ENCODE assay signal across 30 mouse cellular contexts in the genomic region with DNA sequence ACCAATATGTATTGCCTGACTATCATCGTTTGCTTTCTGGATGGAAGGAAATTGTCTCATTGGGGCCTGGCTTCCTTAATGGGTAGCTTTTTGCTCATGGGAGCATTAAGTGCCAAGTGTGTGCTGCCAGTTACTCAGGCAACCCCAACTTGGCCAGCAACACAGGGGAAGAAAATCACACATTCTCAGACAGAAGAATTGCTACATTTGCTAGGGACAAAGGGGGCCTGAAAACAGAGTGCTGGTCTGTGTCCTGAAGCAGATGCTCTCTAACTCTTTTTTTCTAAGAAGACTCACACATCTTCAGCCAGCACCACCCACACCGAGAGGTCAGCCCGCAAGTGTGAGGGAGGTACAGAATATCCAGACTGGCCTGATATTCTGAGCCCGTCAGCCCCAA. TPM values are rescaled to one million over a fixed set of nuclear protein-coding genes. Genes with fewer than 3 reads are reported as not detected.
DNase-seq lines count a peak whose midpoint lies in the region; ATAC-seq and TF ChIP-seq lines count a peak whose summit lies in the region.
"Had no signal": no experiment of that assay in that cellular context is flagged by ENCODE, and none has a peak within 500 bp of the region (broad histone marks: within the 10 kb centered on the region; RNA-seq: fewer than 3 reads in every experiment).

No protein-coding gene starts in this region.

- DNase-seq in hindbrain, embryonic 11.5 days (ENCODE audit: low spot score), result no peak
- peak; percentile 88 for DNase-seq in brain, embryonic 14.5 days (ENCODE audit: low read depth)
- DNase-seq in hindbrain, embryonic 14.5 days (ENCODE audit: low spot score), result no peak
- peak; percentile 79 for DNase-seq in midbrain, postnatal 0 days (ENCODE audit: low spot score)
- no peak for DNase-seq in spleen, postnatal 4 days (ENCODE audit: low spot score in 2 of 2)
- no peak for DNase-seq in heart, adult 18-20 months
- no peak for DNase-seq in lung, adult 2 months
- DNase-seq: adrenal gland, postnatal 14 days; B cell, adult 2 months; cerebellum, adult 8-10 months; embryo, embryonic 11 days; gastrocnemius, postnatal 25 days; heart, postnatal 14 days; kidney, adult 2 months; kidney, postnatal 14 days; lung, postnatal 14 days; thymus, postnatal 14 days had no signal

- H3K9me3 ChIP-seq in hindbrain, embryonic 13.5 days, result no peaks in the 10 kb centered on the region
- no peaks in the 10 kb centered on the region for H3K9me3 ChIP-seq in hindbrain, embryonic 11.5 days (ENCODE audit: control insufficient read depth, low read length)
- H3K9me3 ChIP-seq in hindbrain, embryonic 14.5 days (ENCODE audit: control insufficient read depth, low read length), result no peaks in the 10 kb centered on the region
- H3K9me3 ChIP-seq in midbrain, postnatal 0 days (ENCODE audit: low read length), result no peaks in the 10 kb centered on the region
- H3K9me3 ChIP-seq: embryonic facial prominence, embryonic 15.5 days; liver, embryonic 15.5 days; megakaryocyte, embryonic 14.5 days had no signal

- ATAC-seq in hindbrain, embryonic 13.5 days (ENCODE audit: low FRiP score), result peak; percentile 37; the same call in 1 of the 2 replicates
- ATAC-seq in hindbrain, embryonic 11.5 days (ENCODE audit: low FRiP score), result no peak
- peak; percentile 50; the same call in 1 of the 2 replicates for ATAC-seq in hindbrain, embryonic 14.5 days (ENCODE audit: low FRiP score)
- ATAC-seq in midbrain, postnatal 0 days (ENCODE audit: low FRiP score), result 0 out of 2 replicates have a peak, but pooled peaks have one; percentile 47
- ATAC-seq: activated CD4-positive, CD25-positive, alpha-beta regulatory T cell, adult 4 months; Patski had no signal

- 0 out of 2 replicates have a peak, but pooled peaks cover 5% of the 10 kb centered on the region for H3K27me3 ChIP-seq in hindbrain, embryonic 13.5 days
- H3K27me3 ChIP-seq in hindbrain, embryonic 11.5 days (ENCODE audit: control insufficient read depth, insufficient read depth, low read length), result no peaks in the 10 kb centered on the region
- H3K27me3 ChIP-seq in hindbrain, embryonic 14.5 days (ENCODE audit: control insufficient read depth, insufficient read depth, low read length), result no peaks in the 10 kb centered on the region
- H3K27me3 ChIP-seq in midbrain, postnatal 0 days (ENCODE audit: insufficient read depth, low read length), result no peaks in the 10 kb centered on the region
- H3K27me3 ChIP-seq: embryonic facial prominence, embryonic 15.5 days; liver, embryonic 15.5 days; Patski had no signal

- 62% methylated on average over 4 of the region's 4 CpGs for WGBS in hindbrain, embryonic 13.5 days
- 75% methylated on average over 4 of the region's 4 CpGs for WGBS in hindbrain, embryonic 11.5 days
- WGBS in hindbrain, embryonic 14.5 days, result 57% methylated on average over 4 of the region's 4 CpGs
- 70% methylated on average over 4 of the region's 4 CpGs for WGBS in midbrain, postnatal 0 days
- WGBS in lung, adult 2 months, result 65% methylated on average over 4 of the region's 4 CpGs

- H3K27ac ChIP-seq in hindbrain, embryonic 13.5 days, result peak overlapping the region; percentile 68
- no peak overlapping the region for H3K27ac ChIP-seq in hindbrain, embryonic 11.5 days (ENCODE audit: low read depth, low read length)
- H3K27ac ChIP-seq in hindbrain, embryonic 14.5 days, result peak overlapping the region; percentile 52; the same call in 1 of the 2 replicates
- no peak overlapping the region for H3K27ac ChIP-seq in midbrain, postnatal 0 days (ENCODE audit: low read depth, low read length)
- H3K27ac ChIP-seq: embryonic facial prominence, embryonic 15.5 days; liver, embryonic 15.5 days; stomach, postnatal 0 days had no signal

- H3K9ac ChIP-seq in hindbrain, embryonic 13.5 days, result no peak overlapping the region
- H3K9ac ChIP-seq in hindbrain, embryonic 11.5 days (ENCODE audit: low read depth, low read length), result no peak overlapping the region
- no peak overlapping the region for H3K9ac ChIP-seq in hindbrain, embryonic 14.5 days
- H3K9ac ChIP-seq in midbrain, postnatal 0 days (replicated peaks; ENCODE audit: low read length, poor library complexity, severe bottlenecking), result no peak overlapping the region
- H3K9ac ChIP-seq: embryonic facial prominence, embryonic 15.5 days; liver, embryonic 15.5 days had no signal

- no peak for TF ChIP-seq POLR2A in brain, embryonic 14.5 days (IDR thresholded peaks at IDR 0.05; ENCODE audit: borderline replicate concordance, extremely low read depth, insufficient read depth, insufficient read length, poor library complexity, severe bottlenecking)
- no peak for TF ChIP-seq POLR2A in lung, adult 2 months (IDR thresholded peaks at IDR 0.05; ENCODE audit: borderline replicate concordance, extremely low read depth, low read depth, low read length)

- no peak overlapping the region for H3K4me3 ChIP-seq in hindbrain, embryonic 13.5 days
- no peak overlapping the region for H3K4me3 ChIP-seq in hindbrain, embryonic 11.5 days (ENCODE audit: low read depth, low read length)
- no peak overlapping the region for H3K4me3 ChIP-seq in hindbrain, embryonic 14.5 days (replicated peaks; ENCODE audit: low read length)
- H3K4me3 ChIP-seq in midbrain, postnatal 0 days (ENCODE audit: low read depth, low read length), result no peak overlapping the region
- no peak overlapping the region for H3K4me3 ChIP-seq in lung, adult 2 months (replicated peaks; ENCODE audit: extremely low read depth, low read depth, low read length)
- H3K4me3 ChIP-seq: embryonic facial prominence, embryonic 15.5 days; liver, embryonic 15.5 days; megakaryocyte, embryonic 14.5 days; myocyte had no signal

- H3K4me2 ChIP-seq in hindbrain, embryonic 13.5 days, result no peak overlapping the region
- H3K4me2 ChIP-seq in hindbrain, embryonic 11.5 days (replicated peaks; ENCODE audit: low read depth, low read length), result no peak overlapping the region
- no peak overlapping the region for H3K4me2 ChIP-seq in hindbrain, embryonic 14.5 days (replicated peaks)
- H3K4me2 ChIP-seq in midbrain, postnatal 0 days (ENCODE audit: low read depth, low read length, poor library complexity, severe bottlenecking), result no peak overlapping the region
- H3K4me2 ChIP-seq: embryonic facial prominence, embryonic 15.5 days; heart, embryonic 11.5 days; liver, embryonic 15.5 days had no signal

- H3K4me1 ChIP-seq in hindbrain, embryonic 13.5 days (replicated peaks), result peaks cover 29% of the 10 kb centered on the region
- no peaks in the 10 kb centered on the region; the same call in 1 of the 2 replicates for H3K4me1 ChIP-seq in hindbrain, embryonic 11.5 days (replicated peaks; ENCODE audit: control insufficient read depth, insufficient read depth, low read length)
- H3K4me1 ChIP-seq in hindbrain, embryonic 14.5 days (replicated peaks; ENCODE audit: control insufficient read depth, insufficient read depth, low read length), result peaks cover 21% of the 10 kb centered on the region
- H3K4me1 ChIP-seq in midbrain, postnatal 0 days (ENCODE audit: insufficient read depth, low read length), result no peaks in the 10 kb centered on the region; the same call in 1 of the 2 replicates
- peaks cover 9% of the 10 kb centered on the region for H3K4me1 ChIP-seq in lung, adult 2 months (ENCODE audit: control insufficient read depth, insufficient read depth, low read length)
- H3K4me1 ChIP-seq: embryonic facial prominence, embryonic 15.5 days; liver, embryonic 15.5 days had no signal

- H3K36me3 ChIP-seq in hindbrain, embryonic 13.5 days, result no peaks in the 10 kb centered on the region
- no peaks in the 10 kb centered on the region for H3K36me3 ChIP-seq in hindbrain, embryonic 11.5 days (ENCODE audit: control insufficient read depth, insufficient read depth, low read length)
- no peaks in the 10 kb centered on the region for H3K36me3 ChIP-seq in hindbrain, embryonic 14.5 days (replicated peaks; ENCODE audit: control insufficient read depth, insufficient read depth)
- H3K36me3 ChIP-seq in midbrain, postnatal 0 days (ENCODE audit: insufficient read depth, low read length), result no peaks in the 10 kb centered on the region
- H3K36me3 ChIP-seq: embryonic facial prominence, embryonic 15.5 days; liver, embryonic 15.5 days had no signal

- TF ChIP-seq CTCF in brain, embryonic 14.5 days (IDR thresholded peaks at IDR 0.05; ENCODE audit: borderline replicate concordance, extremely low read depth, insufficient read depth, insufficient read length), result no peak
- no peak for TF ChIP-seq CTCF in midbrain, postnatal 0 days (IDR thresholded peaks at IDR 0.05)
- no peak for TF ChIP-seq CTCF in lung, adult 2 months (IDR thresholded peaks at IDR 0.05; ENCODE audit: insufficient read depth, low read length)

RNA-seq across cellular contexts. Expression of a gene that starts 24.3 kb away (rescaled TPM):
- 0.93 and 1.0 TPM in 2 replicates for polyA plus RNA-seq in hindbrain, embryonic 13.5 days (2015; fragmentation: Nextera tagmentation; extraction: Ambion mirVana)
- polyA plus RNA-seq in hindbrain, embryonic 11.5 days (2014; fragmentation: Nextera tagmentation; extraction: Ambion mirVana), result 1.4 and 1.5 TPM in 2 replicates
- 0.45 and 0.93 TPM in 2 replicates for polyA plus RNA-seq in brain, embryonic 14.5 days (2012; rRNA removed)
- polyA plus RNA-seq in hindbrain, embryonic 14.5 days (2014; fragmentation: Nextera tagmentation; extraction: Ambion mirVana), result 0.59 and 1.1 TPM in 2 replicates
- total RNA-seq in midbrain, postnatal 0 days (2014; rRNA removed), result 0.11 and 0.28 TPM in 2 replicates
- polyA plus RNA-seq in midbrain, postnatal 0 days (2015; fragmentation: Nextera tagmentation; extraction: Ambion mirVana), result 0.50 and 0.93 TPM in 2 replicates
- 1 to 10 TPM; 2.0 to 2.7 TPM for total RNA-seq in heart, adult 18-20 months (2021)
- polyA plus RNA-seq in lung, adult 2 months (2012; rRNA removed), result 3.1 and 5.8 TPM in 2 replicates

RNA-seq across cellular contexts. Expression of a gene that starts 44.2 kb away (rescaled TPM):
- not detected in 2 replicates for polyA plus RNA-seq in hindbrain, embryonic 13.5 days (2015; fragmentation: Nextera tagmentation; extraction: Ambion mirVana)
- polyA plus RNA-seq in hindbrain, embryonic 11.5 days (2014; fragmentation: Nextera tagmentation; extraction: Ambion mirVana), result not detected in 2 replicates
- polyA plus RNA-seq in brain, embryonic 14.5 days (2012; rRNA removed), result 0.10 TPM in 1 of 2 replicates, not detected in the other
- polyA plus RNA-seq in hindbrain, embryonic 14.5 days (2014; fragmentation: Nextera tagmentation; extraction: Ambion mirVana), result not detected in 2 replicates
- total RNA-seq in midbrain, postnatal 0 days (2014; rRNA removed), result not detected in 2 replicates
- polyA plus RNA-seq in midbrain, postnatal 0 days (2015; fragmentation: Nextera tagmentation; extraction: Ambion mirVana), result not detected in 2 replicates
- not detected for total RNA-seq in heart, adult 18-20 months (2021)
- polyA plus RNA-seq in lung, adult 2 months (2012; rRNA removed), result 0.14 and 0.27 TPM in 2 replicates
- total RNA-seq: adrenal gland, postnatal 14 days; gastrocnemius, postnatal 25 days; heart, postnatal 14 days; layer of hippocampus, postnatal 10 days; left cerebral cortex, postnatal 10 days had no signal
- polyA plus RNA-seq: activated CD4-positive, CD25-positive, alpha-beta regulatory T cell, adult 4 months; frontal cortex, adult 2 months; limb, embryonic 14.5 days; liver, embryonic 15.5 days; myocyte; Patski had no signal

RNA-seq across cellular contexts. Expression of a gene that starts 51.7 kb away (rescaled TPM):
- polyA plus RNA-seq in hindbrain, embryonic 13.5 days (2015; fragmentation: Nextera tagmentation; extraction: Ambion mirVana), result 34.5 and 35.2 TPM in 2 replicates
- polyA plus RNA-seq in hindbrain, embryonic 11.5 days (2014; fragmentation: Nextera tagmentation; extraction: Ambion mirVana), result 38.7 and 39.0 TPM in 2 replicates
- polyA plus RNA-seq in brain, embryonic 14.5 days (2012; rRNA removed), result 28.8 and 33.5 TPM in 2 replicates
- 32.4 and 37.0 TPM in 2 replicates for polyA plus RNA-seq in hindbrain, embryonic 14.5 days (2014; fragmentation: Nextera tagmentation; extraction: Ambion mirVana)
- total RNA-seq in midbrain, postnatal 0 days (2014; rRNA removed), result 23.7 and 28.6 TPM in 2 replicates
- polyA plus RNA-seq in midbrain, postnatal 0 days (2015; fragmentation: Nextera tagmentation; extraction: Ambion mirVana), result 25.9 and 28.1 TPM in 2 replicates
- 10 to 100 TPM; 12.0 to 12.4 TPM for total RNA-seq in heart, adult 18-20 months (2021)
- 10.2 and 16.6 TPM in 2 replicates for polyA plus RNA-seq in lung, adult 2 months (2012; rRNA removed)

RNA-seq across cellular contexts. Expression of a gene that starts 51.8 kb away (rescaled TPM):
- polyA plus RNA-seq in hindbrain, embryonic 13.5 days (2015; fragmentation: Nextera tagmentation; extraction: Ambion mirVana), result 13.1 and 14.1 TPM in 2 replicates
- 16.1 and 20.0 TPM in 2 replicates for polyA plus RNA-seq in hindbrain, embryonic 11.5 days (2014; fragmentation: Nextera tagmentation; extraction: Ambion mirVana)
- polyA plus RNA-seq in brain, embryonic 14.5 days (2012; rRNA removed), result 5.6 and 7.5 TPM in 2 replicates
- polyA plus RNA-seq in hindbrain, embryonic 14.5 days (2014; fragmentation: Nextera tagmentation; extraction: Ambion mirVana), result 10.2 and 11.7 TPM in 2 replicates
- 11.2 and 12.4 TPM in 2 replicates for total RNA-seq in midbrain, postnatal 0 days (2014; rRNA removed)
- polyA plus RNA-seq in midbrain, postnatal 0 days (2015; fragmentation: Nextera tagmentation; extraction: Ambion mirVana), result 13.2 and 14.7 TPM in 2 replicates
- 10 to 100 TPM; 21.5 to 22.6 TPM for total RNA-seq in heart, adult 18-20 months (2021)
- polyA plus RNA-seq in lung, adult 2 months (2012; rRNA removed), result 2.8 and 3.5 TPM in 2 replicates

Comparison
In these comparisons a context has a peak if more than half of its experiments do, and no peak if none do; other contexts are left out.
1. H3K27ac ChIP-seq: peak in hindbrain, embryonic 13.5 days (single experiment) and hindbrain, embryonic 14.5 days (single experiment); none in hindbrain, embryonic 11.5 days (single experiment) and midbrain, postnatal 0 days (single experiment).
2. DNase-seq: peak in brain, embryonic 14.5 days (single experiment) and midbrain, postnatal 0 days (single experiment); none in hindbrain, embryonic 11.5 days (single experiment), hindbrain, embryonic 14.5 days (single experiment), spleen, postnatal 4 days (0 of 2), heart, adult 18-20 months (0 of 2) and lung, adult 2 months (single experiment).